Mouse (Mus musculus): ENCODE results near the gene Acot7. TPM values are rescaled to one million over a fixed set of nuclear protein-coding genes. Genes with fewer than 3 reads are reported as not detected.

Gene Acot7
- polyA plus RNA-seq, 1 experiment from 2014 or later, result 269 TPM

GRCm38 (mm10) chr4:152209623-152210022 lies 31.7 kb downstream of the Acot7 start:
- H3K27ac ChIP-seq (ENCODE audit: low read length), result no peak overlapping the region
- H3K4me1 ChIP-seq (replicated peaks; ENCODE audit: control insufficient read depth, insufficient read depth, low read length), result 0 out of 2 replicates have a peak, but pooled peaks cover 3% of the 10 kb centered on the region
- no peak overlapping the region for H3K9ac ChIP-seq (replicated peaks; ENCODE audit: low read depth, low read length)
- H3K36me3 ChIP-seq (ENCODE audit: control insufficient read depth, insufficient read depth), result no peaks in the 10 kb centered on the region
- H3K4me3 ChIP-seq (replicated peaks; ENCODE audit: low read length), result no peak overlapping the region
- H3K4me2 ChIP-seq (ENCODE audit: low read length), result no peak overlapping the region
- ATAC-seq, result no peak
- no peaks in the 10 kb centered on the region for H3K27me3 ChIP-seq (replicated peaks; ENCODE audit: control insufficient read depth, insufficient read depth, low read length)
- H3K9me3 ChIP-seq (ENCODE audit: control insufficient read depth, low read length), result no peaks in the 10 kb centered on the region
- 67% methylated on average over 4 of the region's 4 CpGs for WGBS

GRCm38 (mm10) chr4:152212091-152212505 lies 34.2 kb downstream of the Acot7 start:
- WGBS, result 69% methylated on average over 6 of the region's 6 CpGs

GRCm38 (mm10) chr4:152212531-152212930 lies 34.6 kb downstream of the Acot7 start:
- no peaks in the 10 kb centered on the region for H3K9me3 ChIP-seq (ENCODE audit: control insufficient read depth, low read length)
- no peak overlapping the region for H3K9ac ChIP-seq (replicated peaks; ENCODE audit: low read depth, low read length)
- no peaks in the 10 kb centered on the region for H3K36me3 ChIP-seq (ENCODE audit: control insufficient read depth, insufficient read depth)
- ATAC-seq, result no peak
- H3K27me3 ChIP-seq (replicated peaks; ENCODE audit: control insufficient read depth, insufficient read depth, low read length), result no peaks in the 10 kb centered on the region
- 0 out of 2 replicates have a peak, but pooled peaks cover 3% of the 10 kb centered on the region for H3K4me1 ChIP-seq (replicated peaks; ENCODE audit: control insufficient read depth, insufficient read depth, low read length)
- H3K4me3 ChIP-seq (replicated peaks; ENCODE audit: low read length), result no peak overlapping the region
- H3K4me2 ChIP-seq (ENCODE audit: low read length), result no peak overlapping the region
- H3K27ac ChIP-seq (ENCODE audit: low read length), result no peak overlapping the region
- WGBS, result 38% methylated on average over 5 of the region's 5 CpGs

More at GRCm38 (mm10) chr4:152212091-152212505, 34.2 kb downstream of the Acot7 start:
- H3K9me3 ChIP-seq (ENCODE audit: control insufficient read depth, low read length), result no peaks in the 10 kb centered on the region
- no peak overlapping the region for H3K4me2 ChIP-seq (ENCODE audit: low read length)
- no peak overlapping the region for H3K27ac ChIP-seq (ENCODE audit: low read length)
- H3K36me3 ChIP-seq (ENCODE audit: control insufficient read depth, insufficient read depth), result no peaks in the 10 kb centered on the region
- H3K27me3 ChIP-seq (replicated peaks; ENCODE audit: control insufficient read depth, insufficient read depth, low read length), result no peaks in the 10 kb centered on the region
- H3K9ac ChIP-seq (replicated peaks; ENCODE audit: low read depth, low read length), result no peak overlapping the region
- no peak overlapping the region for H3K4me3 ChIP-seq (replicated peaks; ENCODE audit: low read length)
- 0 out of 2 replicates have a peak, but pooled peaks cover 3% of the 10 kb centered on the region for H3K4me1 ChIP-seq (replicated peaks; ENCODE audit: control insufficient read depth, insufficient read depth, low read length)
- ATAC-seq, result peak; percentile 13; the same call in 1 of the 2 replicates

GRCm38 (mm10) chr4:152212974-152213373 lies 35.0 kb downstream of the Acot7 start:
- no peaks in the 10 kb centered on the region for H3K27me3 ChIP-seq (replicated peaks; ENCODE audit: control insufficient read depth, insufficient read depth, low read length)
- 0 out of 2 replicates have a peak, but pooled peaks cover 3% of the 10 kb centered on the region for H3K4me1 ChIP-seq (replicated peaks; ENCODE audit: control insufficient read depth, insufficient read depth, low read length)
- H3K4me3 ChIP-seq (replicated peaks; ENCODE audit: low read length), result no peak overlapping the region
- no peak for ATAC-seq
- 73% methylated on average over 11 of the region's 11 CpGs for WGBS
- no peak overlapping the region for H3K4me2 ChIP-seq (ENCODE audit: low read length)
- no peaks in the 10 kb centered on the region for H3K9me3 ChIP-seq (ENCODE audit: control insufficient read depth, low read length)
- no peak overlapping the region for H3K27ac ChIP-seq (ENCODE audit: low read length)
- H3K9ac ChIP-seq (replicated peaks; ENCODE audit: low read depth, low read length), result no peak overlapping the region
- H3K36me3 ChIP-seq (ENCODE audit: control insufficient read depth, insufficient read depth), result no peaks in the 10 kb centered on the region

- no peaks in the 10 kb centered on the region for H3K27me3 ChIP-seq (replicated peaks; ENCODE audit: control insufficient read depth, insufficient read depth, low read length)
- peak; percentile 81 for ATAC-seq
- H3K4me3 ChIP-seq (replicated peaks; ENCODE audit: low read length), result no peak overlapping the region
- no peaks in the 10 kb centered on the region for H3K36me3 ChIP-seq (ENCODE audit: control insufficient read depth, insufficient read depth)
- no peak overlapping the region for H3K27ac ChIP-seq (ENCODE audit: low read length)
- no peaks in the 10 kb centered on the region for H3K9me3 ChIP-seq (ENCODE audit: control insufficient read depth, low read length)
- 0 out of 2 replicates have a peak, but pooled peaks cover 3% of the 10 kb centered on the region for H3K4me1 ChIP-seq (replicated peaks; ENCODE audit: control insufficient read depth, insufficient read depth, low read length)
- no peak overlapping the region for H3K4me2 ChIP-seq (ENCODE audit: low read length)
- no peak overlapping the region for H3K9ac ChIP-seq (replicated peaks; ENCODE audit: low read depth, low read length)
- WGBS, result 42% methylated on average over 6 of the region's 6 CpGs
These were observed 36.0 kb downstream of the Acot7 start for GRCm38 (mm10) chr4:152213760-152214480.

- no peak overlapping the region for H3K4me3 ChIP-seq (replicated peaks; ENCODE audit: low read length)
- no peaks in the 10 kb centered on the region for H3K27me3 ChIP-seq (replicated peaks; ENCODE audit: control insufficient read depth, insufficient read depth, low read length)
- 0 out of 2 replicates have a peak, but pooled peaks cover 3% of the 10 kb centered on the region for H3K4me1 ChIP-seq (replicated peaks; ENCODE audit: control insufficient read depth, insufficient read depth, low read length)
- no peak overlapping the region for H3K4me2 ChIP-seq (ENCODE audit: low read length)
- H3K9me3 ChIP-seq (ENCODE audit: control insufficient read depth, low read length), result no peaks in the 10 kb centered on the region
- no peaks in the 10 kb centered on the region for H3K36me3 ChIP-seq (ENCODE audit: control insufficient read depth, insufficient read depth)
- H3K9ac ChIP-seq (replicated peaks; ENCODE audit: low read depth, low read length), result no peak overlapping the region
- ATAC-seq, result no peak
- 79% methylated on average over 8 of the region's 8 CpGs for WGBS
- no peak overlapping the region for H3K27ac ChIP-seq (ENCODE audit: low read length)
These were observed 37.0 kb downstream of the Acot7 start for GRCm38 (mm10) chr4:152214871-152215415.

GRCm38 (mm10) chr4:152219591-152219990 lies 41.7 kb downstream of the Acot7 start:
- no peak for ATAC-seq
- H3K27me3 ChIP-seq (replicated peaks; ENCODE audit: control insufficient read depth, insufficient read depth, low read length), result no peaks in the 10 kb centered on the region
- H3K4me2 ChIP-seq (ENCODE audit: low read length), result no peak overlapping the region
- H3K36me3 ChIP-seq (ENCODE audit: control insufficient read depth, insufficient read depth), result no peaks in the 10 kb centered on the region
- H3K9me3 ChIP-seq (ENCODE audit: control insufficient read depth, low read length), result no peaks in the 10 kb centered on the region
- 94% methylated on average over 3 of the region's 3 CpGs for WGBS
- H3K27ac ChIP-seq (ENCODE audit: low read length), result no peak overlapping the region
- peaks cover 20% of the 10 kb centered on the region for H3K4me1 ChIP-seq (replicated peaks; ENCODE audit: control insufficient read depth, insufficient read depth, low read length)
- no peak overlapping the region for H3K9ac ChIP-seq (replicated peaks; ENCODE audit: low read depth, low read length)
- H3K4me3 ChIP-seq (replicated peaks; ENCODE audit: low read length), result no peak overlapping the region

- Histone ChIP-seq H3K9ac (replicated peaks; ENCODE audit: low read depth, low read length) (0 out of 2 replicates have a peak overlapping the region, but pooled peaks have one; percentile 4), H3K9me3 (ENCODE audit: control insufficient read depth, low read length) (no peaks in the 10 kb centered on the region), H3K4me1 (replicated peaks; ENCODE audit: control insufficient read depth, insufficient read depth, low read length) (peaks cover 20% of the 10 kb centered on the region), H3K27ac (ENCODE audit: low read length) (peak overlapping the region; percentile 79), H3K4me3 (replicated peaks; ENCODE audit: low read length) (no peak overlapping the region), H3K4me2 (ENCODE audit: low read length) (peak overlapping the region; percentile 14; the same call in 1 of the 2 replicates), H3K36me3 (ENCODE audit: control insufficient read depth, insufficient read depth) (no peaks in the 10 kb centered on the region), H3K27me3 (replicated peaks; ENCODE audit: control insufficient read depth, insufficient read depth, low read length) (no peaks in the 10 kb centered on the region)
- 0 out of 2 replicates have a peak, but pooled peaks have one; percentile 13 for ATAC-seq
- WGBS, result 45% methylated on average over 6 of the region's 7 CpGs
These were observed 43.0 kb downstream of the Acot7 start for GRCm38 (mm10) chr4:152220771-152221410.

- Histone ChIP-seq H3K9me3 (ENCODE audit: control insufficient read depth, low read length) (no peaks in the 10 kb centered on the region), H3K4me3 (replicated peaks; ENCODE audit: low read length) (no peak overlapping the region), H3K27ac (ENCODE audit: low read length) (peak overlapping the region; percentile 79), H3K4me2 (ENCODE audit: low read length) (peak overlapping the region; percentile 14; the same call in 1 of the 2 replicates), H3K27me3 (replicated peaks; ENCODE audit: control insufficient read depth, insufficient read depth, low read length) (no peaks in the 10 kb centered on the region), H3K4me1 (replicated peaks; ENCODE audit: control insufficient read depth, insufficient read depth, low read length) (peaks cover 21% of the 10 kb centered on the region), H3K9ac (replicated peaks; ENCODE audit: low read depth, low read length) (0 out of 2 replicates have a peak overlapping the region, but pooled peaks have one; percentile 25), H3K36me3 (ENCODE audit: control insufficient read depth, insufficient read depth) (no peaks in the 10 kb centered on the region)
- ATAC-seq, result peak; percentile 79
- WGBS, result 5% methylated on average over 9 of the region's 9 CpGs
These were observed 43.5 kb downstream of the Acot7 start for GRCm38 (mm10) chr4:152221411-152221887.

Measured in forebrain, embryonic 16.5 days (tissue).